Mouse (Mus musculus) lung, postnatal 36 days (tissue): ENCODE data around the gene Ddi2.

Source experiments
- DNase-seq: peaks from one replicate; pipeline ENCODE4 v3.0.0; 2022; ENCODE audit warnings: mixed read lengths

Gene Ddi2

DNA sequence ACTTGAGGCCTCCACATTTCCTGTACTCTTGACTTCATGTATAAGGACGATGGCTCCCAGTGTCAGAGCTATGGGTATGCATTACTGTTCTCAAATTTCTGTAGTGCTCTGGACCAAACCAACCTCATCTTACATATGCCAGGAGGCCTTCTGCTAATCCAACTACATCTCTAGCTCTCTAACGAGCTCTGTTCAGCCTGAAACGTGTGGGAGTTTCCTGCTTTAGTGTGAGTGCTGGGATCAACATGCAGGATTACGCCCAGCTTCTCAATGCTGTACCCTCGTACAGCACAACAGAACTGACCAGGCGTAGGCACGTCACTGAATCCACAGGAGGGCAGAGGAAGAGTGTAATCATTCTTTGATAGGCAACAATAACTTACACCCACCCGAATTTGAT, 36.7 kb downstream of the Ddi2 start:
- no peak for DNase-seq

DNA sequence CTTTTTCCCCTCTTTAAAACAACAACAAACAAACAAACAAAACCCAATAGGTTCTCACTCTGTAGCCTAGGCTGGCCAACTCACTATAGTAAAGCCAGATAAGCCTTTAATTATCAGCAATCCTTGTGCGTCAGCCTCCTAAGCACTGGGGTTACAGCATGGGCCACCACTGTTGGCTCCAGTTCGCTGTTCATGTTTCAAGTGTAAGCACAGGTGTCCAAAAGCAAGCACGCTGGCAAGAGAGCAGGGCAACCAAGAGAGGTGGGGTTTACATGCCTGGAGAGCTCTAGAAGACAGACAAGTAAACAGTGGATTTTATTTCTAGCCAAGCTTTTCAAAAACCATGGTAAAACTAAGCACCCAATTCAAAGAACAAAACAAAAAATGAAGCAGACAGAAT, 37.1 kb downstream of the Ddi2 start:
- peak; percentile 73 for DNase-seq

- no peak for DNase-seq
Measured at GRCm38 (mm10) chr4:141685499-141685898, 37.7 kb downstream of the Ddi2 start, which contains the start of gene Rsc1a1. Gene Rsc1a1 (minus strand): TSS chr4:141685599.

GRCm38 (mm10) chr4:141682706-141683230, 40.5 kb downstream of the Ddi2 start:
- peak; percentile 48 for DNase-seq

DNA sequence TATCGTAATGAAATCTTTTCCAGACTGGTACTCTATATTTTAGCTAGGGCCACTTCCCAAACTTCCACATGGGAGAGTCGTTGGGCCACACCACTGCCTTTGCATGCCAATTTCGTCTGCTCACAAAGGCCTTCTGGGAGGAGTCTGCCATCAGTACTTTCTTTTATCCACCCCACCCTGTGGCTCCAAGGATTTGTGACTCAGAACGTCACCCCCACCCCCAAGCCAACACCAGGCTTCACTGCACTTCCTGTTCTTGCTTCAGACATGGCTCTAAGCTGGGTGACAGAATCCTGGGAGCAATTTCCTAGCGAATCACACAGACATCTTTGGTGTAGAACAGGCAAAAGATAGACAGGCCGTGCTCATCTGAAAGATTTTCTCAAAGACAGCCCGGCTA, 41.5 kb downstream of the Ddi2 start:
- peak; percentile 68 for DNase-seq

DNA sequence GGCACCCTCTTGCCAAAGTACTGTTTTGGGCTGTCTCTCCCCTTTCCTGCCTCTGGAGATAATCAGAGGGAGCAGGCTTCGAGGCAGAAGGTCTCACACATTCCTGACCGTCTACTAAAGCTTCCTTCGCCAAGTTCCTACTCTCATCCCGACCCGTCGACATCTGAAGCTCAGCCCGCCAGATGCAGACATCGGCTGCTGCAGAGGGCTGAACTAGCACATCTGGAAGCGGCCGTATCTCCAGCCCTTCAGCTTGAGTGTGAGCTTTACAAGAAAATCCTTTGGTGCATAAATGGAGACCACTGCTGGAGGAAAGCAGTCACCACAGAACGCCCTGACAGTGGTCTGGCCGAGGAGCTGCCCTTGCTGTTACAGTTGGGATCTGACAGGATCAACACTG, 42.3 kb downstream of the Ddi2 start:
- DNase-seq: no peak

DNA sequence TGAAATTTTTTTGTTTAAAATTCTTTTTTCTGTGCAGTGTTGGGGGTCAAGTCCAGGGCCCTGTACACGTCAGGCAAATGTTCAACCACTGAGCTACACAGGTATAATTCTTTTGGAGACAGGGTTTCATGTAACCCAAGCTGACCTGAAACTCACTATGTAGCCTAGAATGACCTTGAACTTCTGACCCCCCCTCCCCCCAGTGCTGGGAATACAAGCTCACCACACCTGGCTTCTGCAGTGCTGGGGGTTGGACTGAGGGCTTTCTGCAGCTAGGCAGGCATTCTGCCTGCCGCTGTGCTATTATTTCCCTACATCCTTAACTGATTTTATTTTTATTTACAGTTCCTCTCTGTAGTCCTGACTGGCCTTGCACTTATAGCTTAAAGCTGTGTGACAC, 44.2 kb downstream of the Ddi2 start:
- DNase-seq: no peak

DNA sequence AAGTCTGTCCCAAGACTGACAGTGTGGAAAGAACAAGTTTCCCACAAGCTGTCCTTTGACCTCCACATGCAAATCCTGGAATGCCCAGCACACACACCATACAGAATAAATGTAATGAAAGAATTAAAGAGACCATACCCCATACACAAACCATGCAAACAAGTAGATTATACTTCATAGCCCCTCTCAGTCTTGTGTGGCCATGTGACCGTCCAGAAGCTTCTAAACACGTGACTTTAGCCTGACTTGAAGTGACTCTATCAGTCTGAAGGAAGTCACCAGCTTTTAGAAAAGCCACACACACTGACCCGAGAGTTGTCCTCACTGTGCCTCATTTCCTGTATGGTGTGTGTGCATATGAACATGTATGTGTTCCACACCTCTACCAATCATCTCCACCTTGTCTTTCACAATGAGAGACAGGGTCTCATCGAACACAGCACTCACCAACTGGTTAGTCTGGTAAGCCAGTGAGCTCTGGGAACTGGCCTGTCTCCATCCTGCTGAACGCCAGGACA, 46.7 kb downstream of the Ddi2 start:
- no peak for DNase-seq

- DNase-seq: no peak
Measured at GRCm38 (mm10) chr4:141672325-141672724, 50.9 kb downstream of the Ddi2 start.

DNA sequence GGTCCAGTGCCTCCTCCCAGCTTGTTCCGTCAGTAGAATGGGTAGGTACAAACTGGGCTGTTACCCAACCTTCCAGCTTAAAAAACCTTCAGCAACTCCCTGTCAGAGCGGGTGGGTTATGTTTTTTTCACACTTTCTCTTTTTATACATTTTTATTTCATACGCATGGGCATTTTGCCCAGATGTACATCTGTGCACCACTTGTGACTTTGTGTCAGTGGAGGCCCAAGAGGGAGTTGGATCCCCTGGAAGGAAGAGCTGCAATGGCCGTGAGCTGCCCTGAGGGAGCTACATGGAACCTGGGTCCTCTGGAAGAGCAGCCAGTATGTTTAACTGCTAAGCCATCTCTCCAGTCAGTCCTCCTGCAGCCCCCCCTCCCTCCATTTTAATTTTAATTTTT, 51.8 kb downstream of the Ddi2 start:
- no peak for DNase-seq

- DNase-seq: peak; percentile 86
Measured at GRCm38 (mm10) chr4:141669898-141670712, 53.1 kb downstream of the Ddi2 start.

DNA sequence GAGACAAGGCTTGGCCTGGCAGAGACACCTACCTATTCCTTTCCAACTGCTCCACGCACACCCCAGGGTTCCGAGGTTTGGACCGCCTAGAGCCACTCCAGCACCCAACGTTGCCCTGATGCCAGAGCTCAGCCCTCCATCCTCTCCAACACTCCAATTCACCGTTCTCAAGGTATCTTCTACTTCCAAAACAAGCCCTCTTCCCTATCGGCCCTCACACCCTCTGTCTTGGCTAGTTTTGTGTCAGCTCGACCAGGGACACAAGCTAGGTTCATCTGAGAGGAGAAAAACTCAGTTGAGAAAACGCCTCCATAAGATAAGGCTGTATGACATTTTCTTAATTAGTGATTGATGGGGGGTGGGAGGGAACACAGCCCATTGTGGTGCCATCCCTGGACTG, 58.4 kb downstream of the Ddi2 start, which contains the start of gene Plekhm2:
TSS of gene Plekhm2 (minus strand) at position 101 of the 400 bp plus-strand sequence.
- no peak for DNase-seq

GRCm38 (mm10) chr4:141664011-141664745, 59.0 kb downstream of the Ddi2 start:
- DNase-seq: peak; percentile 82

DNA sequence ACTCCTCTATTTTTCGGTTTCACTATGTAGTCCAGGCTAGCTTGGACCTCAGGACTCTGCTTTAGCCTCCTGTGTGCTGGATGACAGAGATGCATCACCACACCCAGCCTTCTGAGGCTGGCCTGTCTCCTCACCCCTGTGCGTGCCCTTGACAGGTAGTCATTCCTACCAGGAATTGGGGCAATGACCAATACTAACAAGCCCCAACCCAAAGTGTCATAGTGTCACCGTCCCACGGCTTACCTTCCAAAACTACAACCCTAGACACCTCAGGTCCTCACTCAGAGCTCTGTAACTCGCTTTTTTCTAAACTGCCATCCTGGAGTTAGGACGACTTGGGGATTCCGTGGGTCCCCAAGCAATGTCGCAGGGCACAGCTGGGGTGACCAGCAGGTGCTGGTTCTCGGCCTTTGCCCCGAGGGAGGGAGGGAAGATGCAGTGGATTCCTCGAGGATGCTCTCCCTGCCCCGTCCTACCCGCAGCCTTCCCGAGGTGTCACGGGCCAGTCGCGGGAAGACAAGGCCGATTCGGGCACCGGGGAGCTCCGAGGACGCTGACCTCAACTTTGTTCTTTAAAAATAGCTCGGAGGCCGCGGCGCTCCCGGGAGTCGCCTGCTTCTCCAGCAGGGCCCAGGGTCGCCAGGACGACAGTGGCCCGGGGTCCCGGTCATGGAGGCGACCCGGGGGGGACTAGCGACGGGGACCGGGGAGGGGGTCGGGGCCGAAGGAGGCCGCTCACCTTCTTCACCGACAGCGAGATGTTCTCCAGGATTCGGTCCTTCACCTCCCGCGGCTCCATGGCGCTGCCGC, 59.9 kb downstream of the Ddi2 start:
- DNase-seq: no peak

DNA sequence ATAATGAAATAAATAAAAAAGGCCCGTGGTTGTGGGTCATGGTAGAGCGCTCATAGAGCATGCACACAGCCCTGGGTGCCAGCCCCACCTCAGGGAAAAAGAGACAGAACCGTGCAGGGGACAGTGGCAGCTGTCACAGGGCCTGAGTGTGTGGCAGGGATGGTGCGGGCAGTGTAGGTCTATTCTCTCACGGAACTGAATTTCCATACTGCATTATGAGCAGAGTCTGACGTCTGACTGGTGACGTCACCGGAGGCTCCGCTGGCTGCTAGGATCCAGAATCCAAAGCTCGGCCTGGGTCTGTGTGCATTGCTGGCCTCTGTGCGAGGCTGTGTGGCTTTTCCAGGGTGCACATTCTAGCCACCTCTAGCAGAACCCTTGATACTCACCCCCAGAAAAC, 62.3 kb downstream of the Ddi2 start:
- DNase-seq: no peak

GRCm38 (mm10) chr4:141659739-141660138, 63.5 kb downstream of the Ddi2 start:
- peak; percentile 56 for DNase-seq

DNA sequence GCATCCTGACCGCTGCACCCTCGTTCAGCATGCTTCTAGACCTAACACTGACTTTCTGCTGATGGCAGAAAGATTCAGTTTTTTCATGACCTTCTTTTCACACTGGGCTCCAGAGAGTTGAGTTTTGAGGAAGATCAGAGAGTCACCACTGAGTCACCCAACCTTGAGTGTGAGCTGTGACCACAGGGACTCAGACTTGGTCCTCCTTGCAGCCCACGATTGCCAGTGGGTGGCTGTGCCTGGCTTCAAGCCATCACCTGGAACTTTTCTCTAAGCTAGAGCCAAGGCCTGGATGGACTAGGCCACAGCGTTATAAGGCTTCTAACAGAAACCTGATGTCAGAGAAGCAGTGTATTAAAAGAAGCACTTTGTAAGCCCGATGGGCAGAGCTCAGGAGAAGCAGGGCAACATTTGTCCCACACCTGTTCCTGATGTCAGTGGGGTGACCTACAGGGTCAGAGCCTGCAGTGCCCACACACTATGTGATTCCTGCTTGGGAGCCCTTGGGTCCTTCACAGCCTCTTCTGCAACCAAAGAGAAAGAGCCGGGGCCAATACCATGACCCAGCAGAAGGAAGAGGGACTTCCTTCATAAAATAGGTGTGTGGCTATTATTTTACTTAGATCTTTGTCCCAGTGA, 64.3 kb downstream of the Ddi2 start:
- no peak for DNase-seq

DNA sequence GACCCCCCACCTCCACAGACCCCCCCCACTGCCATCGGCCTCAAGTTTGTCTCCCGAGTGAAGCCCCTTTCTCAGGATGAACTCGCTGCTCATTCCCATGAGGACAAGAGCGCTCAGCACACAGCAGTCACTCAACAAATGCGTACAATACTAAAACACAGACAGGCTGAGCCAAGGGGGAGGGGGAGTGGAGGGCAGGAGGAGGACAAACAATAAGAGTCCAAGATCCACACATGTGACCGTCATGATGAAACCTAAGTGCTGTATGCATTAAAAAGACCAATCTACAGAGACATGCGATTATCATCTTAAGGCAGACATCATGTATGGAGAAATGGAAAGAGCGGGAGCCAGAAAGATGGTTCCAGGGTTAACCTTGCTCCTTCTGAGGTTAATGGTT, 66.3 kb downstream of the Ddi2 start:
- DNase-seq: no peak

- DNase-seq: peak; percentile 82
Measured at GRCm38 (mm10) chr4:141655908-141656608, 67.2 kb downstream of the Ddi2 start.

DNA sequence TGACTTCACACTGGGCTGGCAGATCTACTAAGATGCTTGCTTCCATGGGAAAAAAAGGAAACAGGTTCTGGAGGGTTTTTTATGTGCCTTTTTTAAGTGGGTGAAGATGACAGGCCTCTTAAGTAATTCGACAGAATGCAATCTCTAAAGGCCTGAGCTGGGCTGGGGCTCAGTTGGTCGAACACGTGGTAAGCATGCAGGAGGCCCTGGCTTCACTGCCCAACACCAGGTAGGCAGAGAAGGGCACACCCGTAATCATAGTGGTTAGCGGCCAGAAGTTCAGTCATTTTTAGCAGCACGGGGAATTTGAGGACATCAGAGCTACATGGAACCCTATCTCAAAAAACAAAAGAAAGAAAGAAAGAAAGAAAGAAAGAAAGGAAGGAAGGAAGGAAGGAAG, 68.7 kb downstream of the Ddi2 start:
- DNase-seq: no peak

GRCm38 (mm10) chr4:141653813-141654212, 69.4 kb downstream of the Ddi2 start:
- peak; percentile 67 for DNase-seq

- no peak for DNase-seq
Measured at GRCm38 (mm10) chr4:141653044-141653443, 70.2 kb downstream of the Ddi2 start.
